Mouse (Mus musculus): ENCODE results near the gene Npas2.
A peak's percentile ranks its signal among the peaks of the same experiment; 100 is the strongest.

The Npas2 gene

GRCm38 (mm10) chr1:39217584-39217983 lies 24.1 kb downstream of the Npas2 start:
- no peak for DNase-seq

GRCm38 (mm10) chr1:39228401-39228800 lies 34.9 kb downstream of the Npas2 start:
- DNase-seq = no peak

- DNase-seq = no peak
Measured at GRCm38 (mm10) chr1:39230021-39230420, 36.5 kb downstream of the Npas2 start.

GRCm38 (mm10) chr1:39234815-39235449 lies 41.4 kb downstream of the Npas2 start:
- DNase-seq = no peak

- no peak for DNase-seq
Measured at GRCm38 (mm10) chr1:39237503-39238255, 44.1 kb downstream of the Npas2 start.

GRCm38 (mm10) chr1:39240860-39241584 lies 47.5 kb downstream of the Npas2 start:
- no peak for DNase-seq

GRCm38 (mm10) chr1:39244726-39245125 lies 51.2 kb downstream of the Npas2 start:
- DNase-seq = no peak

- DNase-seq = no peak
Measured at GRCm38 (mm10) chr1:39251679-39252078, 58.1 kb downstream of the Npas2 start.

GRCm38 (mm10) chr1:39253771-39254170 lies 60.2 kb downstream of the Npas2 start:
- peak; percentile 57 for DNase-seq

- no peak for DNase-seq
Measured at GRCm38 (mm10) chr1:39256051-39256450, 62.5 kb downstream of the Npas2 start.

GRCm38 (mm10) chr1:39256513-39257330 lies 63.2 kb downstream of the Npas2 start:
- peak; percentile 34 for DNase-seq

GRCm38 (mm10) chr1:39257331-39257594 lies 63.7 kb downstream of the Npas2 start:
- no peak for DNase-seq

- no peak for DNase-seq
Measured at GRCm38 (mm10) chr1:39259668-39260067, 66.1 kb downstream of the Npas2 start.

GRCm38 (mm10) chr1:39260183-39260978 lies 66.8 kb downstream of the Npas2 start:
- DNase-seq = no peak

GRCm38 (mm10) chr1:39266843-39267512 lies 73.4 kb downstream of the Npas2 start:
- DNase-seq = no peak

- DNase-seq = no peak
Measured at GRCm38 (mm10) chr1:39272976-39273375, 79.4 kb downstream of the Npas2 start.

GRCm38 (mm10) chr1:39280391-39280790 lies 86.9 kb downstream of the Npas2 start:
- DNase-seq = no peak

- peak; percentile 33 for DNase-seq
Measured at GRCm38 (mm10) chr1:39280989-39281875, 87.7 kb downstream of the Npas2 start.

GRCm38 (mm10) chr1:39281888-39282287 lies 88.4 kb downstream of the Npas2 start:
- no peak for DNase-seq

GRCm38 (mm10) chr1:39283323-39283722 lies 89.8 kb downstream of the Npas2 start:
- DNase-seq = no peak

GRCm38 (mm10) chr1:39284786-39285185 lies 91.3 kb downstream of the Npas2 start:
- peak; percentile 74 for DNase-seq
